Mouse (Mus musculus) urinary bladder, postnatal 36 days (tissue): ENCODE data around the gene Gm21904.
"Not testable (repeated sequence)": the region's sequence is repeated elsewhere in the genome, so short reads cannot be mapped to it uniquely, and the experiment has no call there.

Experiments used
- DNase-seq, 2 experiments: peaks; one replicate each; pipeline ENCODE4 v3.0.0; 2022; ENCODE audit warnings: low spot score in 2 of 2, mixed read lengths in 1 of 2

The Gm21904 gene

GRCm38 (mm10) chrY:17846166-17846565 is at the start of gene Gm21904:
Gm21904 (minus strand) TSS chrY:17846266.
- DNase-seq, result not testable (repeated sequence)

DNA sequence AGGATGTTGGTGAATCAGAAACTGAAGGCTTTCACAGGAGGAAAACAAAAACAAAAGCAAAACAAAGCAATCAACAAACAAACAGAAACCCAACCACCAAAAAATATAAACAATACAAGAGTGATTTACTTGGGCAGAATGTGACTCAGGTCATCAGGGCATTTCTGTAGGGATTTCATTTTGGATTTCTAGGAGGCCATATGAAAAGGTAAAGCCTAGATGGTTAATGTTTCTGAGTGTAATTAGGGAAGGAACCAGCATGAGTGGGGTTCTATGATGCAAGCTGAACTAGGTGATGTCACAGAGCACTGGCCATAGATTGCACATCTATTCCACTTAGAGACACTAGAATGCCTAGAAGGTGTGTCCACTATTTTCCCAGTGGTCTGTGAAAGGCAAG is 28.4 kb upstream of the Gm21904 start, which contains the start of the genes Gm20772 and Gm20831:
Gm20772 (plus strand) TSS at position 301 of the 400 bp plus-strand sequence.
Gm20831 (plus strand) TSS at position 301 of the 400 bp plus-strand sequence.
- DNase-seq, result not testable (repeated sequence)
